Mouse (Mus musculus): ENCODE results near the gene Sfmbt1. TPM values are rescaled to one million over a fixed set of nuclear protein-coding genes. Genes with fewer than 3 reads are reported as not detected.

The Sfmbt1 gene
- total RNA-seq, 4 experiments from 2014 or later = 36.1 to 39.2 (median 37.0) TPM

- DNase-seq (ENCODE audit: low spot score in 2 of 2) = no peak
Measured at GRCm38 (mm10) chr14:30825021-30825475, 110.4 kb downstream of the Sfmbt1 start.

DNA sequence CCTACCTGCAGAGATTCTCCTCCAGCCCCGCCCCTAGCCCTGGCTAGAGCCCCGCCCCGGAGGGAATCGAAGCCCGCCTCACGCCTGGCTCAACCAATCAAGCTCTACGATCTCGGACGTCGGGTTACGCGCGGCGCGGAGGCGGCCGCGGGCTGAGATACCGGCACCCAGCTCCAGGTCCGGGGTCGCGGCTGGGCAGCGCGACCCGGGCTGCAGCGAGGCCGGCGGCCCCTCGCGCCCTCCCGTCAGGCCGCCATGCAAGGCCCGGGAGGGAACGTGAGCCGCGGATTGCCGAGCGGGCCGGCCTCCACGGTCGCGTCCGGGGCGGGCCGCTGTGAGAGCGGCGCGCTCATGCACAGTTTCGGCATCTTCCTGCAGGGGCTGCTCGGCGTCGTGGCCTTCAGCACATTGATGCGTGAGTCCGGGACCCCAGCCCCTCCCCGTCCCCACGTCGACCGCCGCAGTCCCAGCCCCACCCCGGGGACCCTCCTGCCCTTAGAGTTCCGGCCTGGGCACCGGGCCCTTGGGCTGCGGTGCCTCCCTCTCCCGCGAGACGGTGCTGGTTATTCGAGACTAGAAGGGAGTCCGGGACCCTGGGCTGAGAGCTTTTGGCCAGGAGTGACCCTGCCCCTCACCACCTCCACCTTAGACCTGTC lies 111.0 kb downstream of the Sfmbt1 start, which contains the start of gene Tmem110:
Tmem110 (plus strand) TSS at position 115 of the 656 bp plus-strand sequence.
- peak; percentile 73 to 80 for DNase-seq (ENCODE audit: low spot score in 2 of 2)

GRCm38 (mm10) chr14:30826174-30827140 lies 111.8 kb downstream of the Sfmbt1 start:
- DNase-seq (ENCODE audit: low spot score in 2 of 2) = no peak

DNA sequence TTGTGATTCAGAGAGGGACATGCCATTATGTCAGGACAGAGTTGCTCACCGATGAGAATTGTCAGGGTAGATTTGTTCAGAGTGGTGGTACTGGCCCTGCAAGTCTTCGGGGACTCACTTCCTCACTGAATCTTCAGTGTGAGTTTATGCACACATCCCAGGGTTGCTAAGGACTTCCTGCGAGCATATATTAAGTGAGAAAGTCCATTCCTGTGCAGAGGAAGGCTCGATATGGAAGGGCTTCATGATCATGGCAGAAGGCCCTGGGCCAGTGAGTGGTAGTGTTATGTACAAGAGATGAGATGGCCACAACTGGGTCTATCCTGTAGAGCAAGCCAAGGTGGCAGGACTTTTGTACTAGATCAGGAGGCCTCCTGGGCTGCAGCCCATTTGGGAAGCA lies 112.8 kb downstream of the Sfmbt1 start:
- no peak for DNase-seq (ENCODE audit: low spot score in 2 of 2)

DNA sequence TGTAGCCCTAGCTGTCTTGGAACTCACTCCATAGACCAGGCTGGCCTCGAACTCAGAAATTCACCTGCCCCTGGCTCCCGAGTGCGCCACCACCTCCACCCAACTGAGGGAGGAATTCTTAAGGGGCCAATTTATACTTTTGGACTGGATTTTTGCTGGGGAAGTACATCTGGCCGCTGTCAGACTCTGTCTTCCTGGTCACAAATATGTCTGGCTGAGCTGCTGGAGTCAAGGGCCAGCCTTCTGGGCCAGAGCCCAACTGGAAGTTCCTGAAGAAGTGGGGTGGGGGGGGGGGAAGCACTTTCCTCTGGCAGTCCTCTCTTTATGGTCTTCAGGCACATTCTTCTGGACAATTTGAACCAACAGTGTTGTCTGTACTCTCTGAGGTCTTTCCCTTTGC lies 113.4 kb downstream of the Sfmbt1 start:
- no peak for DNase-seq (ENCODE audit: low spot score in 2 of 2)

DNA sequence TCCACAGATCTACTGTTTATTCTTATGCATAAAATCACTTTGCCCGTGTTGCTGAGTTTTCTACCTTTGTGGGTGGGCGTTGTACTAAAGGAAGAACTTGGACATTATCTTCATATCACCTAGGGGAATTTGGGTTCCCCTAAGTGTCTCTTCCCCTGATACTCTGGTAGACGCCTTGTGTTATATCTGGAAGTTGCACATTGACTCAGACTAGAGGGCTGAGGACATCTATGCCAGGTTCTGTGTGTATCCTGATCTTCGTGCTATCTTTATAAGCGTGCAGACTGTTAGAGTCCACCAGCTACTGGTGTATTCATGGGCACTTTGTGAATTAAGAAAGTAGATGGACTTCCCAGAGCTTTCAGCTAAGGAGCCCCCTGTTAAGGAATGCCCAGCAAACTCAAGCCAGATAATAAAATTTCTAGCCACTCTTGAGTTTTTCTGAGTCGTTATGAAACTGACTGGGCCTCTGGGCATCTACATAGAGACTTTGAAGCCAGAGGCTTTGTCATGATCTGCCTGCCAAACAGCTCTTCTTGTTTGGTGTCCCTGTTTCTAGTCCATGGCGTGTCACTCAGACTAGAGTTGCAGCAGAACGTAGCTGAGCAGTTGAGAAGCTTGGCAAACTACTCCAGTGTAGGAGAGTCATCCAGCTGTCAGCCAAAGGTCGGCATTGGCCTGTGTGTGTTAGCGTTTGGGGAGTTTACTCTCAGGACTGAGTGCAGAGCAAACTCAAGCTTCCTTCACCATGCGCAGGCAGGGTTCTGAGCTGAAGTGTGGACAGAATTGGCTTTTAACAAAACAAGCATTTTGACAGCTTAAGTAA lies 114.2 kb downstream of the Sfmbt1 start:
- no peak for DNase-seq (ENCODE audit: low spot score in 2 of 2)

DNA sequence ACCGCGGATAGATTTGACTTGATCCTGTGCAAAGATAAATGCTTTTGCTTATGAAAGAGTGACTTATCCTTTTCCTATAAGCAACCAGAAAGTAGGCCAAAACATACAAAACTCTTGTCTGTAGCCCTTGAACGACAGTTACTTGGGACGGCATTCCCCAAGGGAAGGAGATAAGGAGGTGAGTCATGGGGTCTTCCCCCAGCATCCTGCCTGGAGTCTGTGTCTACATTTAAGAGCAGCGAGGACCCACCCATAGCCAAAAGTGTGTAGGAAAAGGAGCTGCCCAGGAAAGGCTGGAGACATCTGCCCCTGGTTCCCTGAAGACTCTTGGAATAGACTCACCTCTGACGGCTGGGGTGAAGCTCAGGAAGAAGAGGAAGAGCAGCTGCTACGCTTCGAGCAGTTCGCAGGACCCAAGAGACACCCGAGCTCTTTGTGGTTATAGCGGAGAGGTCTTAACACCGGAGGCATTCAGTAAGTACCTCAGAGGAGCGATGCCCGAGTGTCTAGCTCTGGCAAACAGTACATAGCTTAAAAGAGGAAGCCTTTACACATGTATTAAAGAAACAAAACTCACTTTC lies 122.9 kb downstream of the Sfmbt1 start:
- no peak for DNase-seq (ENCODE audit: low spot score in 2 of 2)

DNA sequence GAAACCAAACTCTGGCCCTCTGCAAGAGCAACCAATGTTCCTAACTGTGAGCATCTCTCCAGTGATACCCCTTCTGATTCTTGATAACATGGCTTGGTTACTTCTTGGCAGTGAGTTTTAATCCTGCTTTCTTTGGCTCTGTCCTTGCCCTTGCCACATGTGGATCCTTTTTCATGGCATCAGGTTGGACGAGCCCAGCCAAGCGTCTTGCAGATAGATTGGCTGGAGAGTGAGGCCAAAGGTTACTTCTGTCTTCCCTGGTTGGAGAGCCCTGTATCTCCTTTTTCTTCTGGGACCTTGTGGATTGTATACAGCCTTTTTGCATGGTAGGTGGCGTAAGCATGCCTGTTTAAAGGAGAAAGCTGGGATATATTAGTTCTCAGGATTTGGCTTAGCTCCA lies 129.1 kb downstream of the Sfmbt1 start:
- DNase-seq (ENCODE audit: low spot score in 2 of 2) = no peak

- DNase-seq (ENCODE audit: low spot score in 2 of 2) = no peak
Measured at GRCm38 (mm10) chr14:30850504-30850903, 135.9 kb downstream of the Sfmbt1 start.

- no peak for DNase-seq (ENCODE audit: low spot score in 2 of 2)
Measured at GRCm38 (mm10) chr14:30852325-30852724, 137.7 kb downstream of the Sfmbt1 start.

DNA sequence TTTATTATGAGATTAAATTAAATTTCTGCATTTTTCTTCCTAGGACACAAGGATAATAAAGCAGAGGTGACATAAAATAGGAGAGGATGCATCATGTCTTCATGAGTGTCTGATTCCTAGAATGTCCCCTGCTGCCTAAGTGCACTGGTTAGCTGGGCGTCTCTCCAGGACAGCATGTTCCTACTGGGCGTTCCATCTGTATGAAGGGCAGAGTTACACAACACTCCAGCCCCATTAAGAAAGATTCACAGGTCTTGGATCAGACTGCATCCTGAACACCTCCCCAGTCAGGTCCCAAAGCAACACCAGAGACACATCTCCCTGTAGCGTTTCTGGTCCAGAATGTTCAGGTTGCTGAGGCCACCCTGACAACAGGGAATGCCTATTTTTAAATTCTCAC lies 140.7 kb downstream of the Sfmbt1 start:
- no peak for DNase-seq (ENCODE audit: low spot score in 2 of 2)

GRCm38 (mm10) chr14:30856885-30857507 lies 142.3 kb downstream of the Sfmbt1 start:
- no peak for DNase-seq (ENCODE audit: low spot score in 2 of 2)

DNA sequence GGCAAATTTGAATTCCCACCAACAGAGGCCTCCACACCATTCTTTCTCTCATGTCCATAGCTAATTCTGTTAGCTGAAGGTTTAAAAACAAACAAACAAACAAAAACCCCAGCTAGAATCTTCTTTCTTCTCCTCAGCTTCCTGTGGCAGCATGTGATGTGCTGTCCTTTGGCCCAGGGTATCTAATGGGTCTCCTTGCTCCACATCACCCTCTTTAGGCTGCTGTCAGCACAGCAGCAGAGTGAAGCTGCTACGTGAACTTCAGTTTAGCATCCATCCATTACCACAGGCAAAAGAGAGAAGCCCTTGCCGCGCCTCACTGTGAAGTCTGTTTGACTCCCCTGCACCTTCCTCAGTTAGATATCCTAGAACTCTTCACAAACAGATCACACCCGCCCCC lies 143.3 kb downstream of the Sfmbt1 start:
- DNase-seq (ENCODE audit: low spot score in 2 of 2) = no peak

GRCm38 (mm10) chr14:30861421-30862125 lies 146.9 kb downstream of the Sfmbt1 start:
- no peak for DNase-seq (ENCODE audit: low spot score in 2 of 2)

- DNase-seq (ENCODE audit: low spot score in 2 of 2) = no peak
Measured at GRCm38 (mm10) chr14:30862368-30862767, 147.7 kb downstream of the Sfmbt1 start.

GRCm38 (mm10) chr14:30865311-30865710 lies 150.7 kb downstream of the Sfmbt1 start:
- DNase-seq (ENCODE audit: low spot score in 2 of 2) = no peak

DNA sequence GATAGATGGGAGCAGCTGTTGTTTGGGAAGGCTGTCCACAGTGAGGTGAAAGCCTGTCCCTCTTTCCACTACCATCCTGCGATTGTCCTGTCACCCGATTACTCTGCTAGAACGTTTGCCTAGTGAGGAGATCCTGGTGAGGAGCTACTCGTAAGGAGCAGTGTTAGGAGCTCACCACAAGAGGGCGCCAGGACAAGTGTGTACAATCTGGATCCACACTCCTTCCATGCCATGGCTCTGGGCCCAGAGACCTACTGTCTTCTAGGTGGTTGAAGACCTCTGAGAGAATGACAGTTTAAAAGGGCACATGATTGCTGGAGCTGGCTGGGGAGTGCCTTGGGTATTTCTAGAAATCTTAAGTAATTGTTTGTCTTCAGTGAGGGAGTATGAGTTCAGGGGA lies 152.4 kb downstream of the Sfmbt1 start:
- DNase-seq (ENCODE audit: low spot score in 2 of 2) = peak in 1 of 2 experiments; percentile 78

DNA sequence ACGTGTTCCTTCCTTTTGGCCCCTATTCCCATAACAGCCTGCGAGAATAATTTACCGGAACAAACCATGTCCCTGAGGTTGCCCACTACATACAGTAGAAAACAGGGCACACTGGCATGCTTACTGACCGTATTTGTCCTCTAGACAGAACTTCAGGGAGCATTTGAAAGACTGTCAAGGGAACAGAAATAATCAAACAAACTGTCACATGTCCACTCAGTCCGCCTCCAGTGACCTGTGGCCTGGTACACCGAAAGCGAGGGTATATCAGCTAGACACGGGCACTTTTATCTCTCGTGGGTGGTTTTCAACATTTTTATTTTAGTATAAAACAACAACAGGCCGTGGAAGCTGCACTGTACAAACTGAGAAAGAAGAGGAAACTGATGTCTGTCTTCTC lies 154.2 kb downstream of the Sfmbt1 start:
- no peak for DNase-seq (ENCODE audit: low spot score in 2 of 2)

DNA sequence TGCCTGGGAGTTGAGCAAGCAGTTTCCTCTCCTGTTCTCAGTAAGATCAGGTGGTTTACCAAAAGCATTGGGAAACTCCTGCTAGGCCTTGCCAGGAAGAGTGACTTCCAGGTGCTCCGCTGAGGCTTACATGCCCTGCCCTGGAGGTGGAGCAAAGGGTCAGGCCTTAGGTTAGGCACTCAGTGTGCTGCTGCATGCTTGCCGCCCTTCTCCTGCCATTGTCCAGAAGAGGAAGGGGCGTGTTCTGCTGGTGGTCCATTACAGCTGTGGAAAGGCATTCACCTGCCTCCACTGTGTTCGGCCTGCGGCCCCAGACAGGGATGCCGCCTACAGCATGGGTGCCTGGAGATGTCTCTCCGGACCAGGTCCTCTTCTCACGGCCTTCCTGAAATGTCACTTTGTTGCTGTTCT lies 154.7 kb downstream of the Sfmbt1 start:
- no peak for DNase-seq (ENCODE audit: low spot score in 2 of 2)
